Mouse (Mus musculus) Patski (cell line): ENCODE results near the gene Pum2. TPM values are rescaled to one million over a fixed set of nuclear protein-coding genes. Genes with fewer than 3 reads are reported as not detected.
"Not testable (repeated sequence)": the region's sequence is repeated elsewhere in the genome, so short reads cannot be mapped to it uniquely, and the experiment has no call there.

Source experiments
- ATAC-seq: fragments of 100-300 bp; one replicate; pipeline ENCODE4 v1.8.0; 2021
- CTCF ChIA-PET: fragments of 350-600 bp; sonication (Branson Sonifier 250); formaldehyde crosslinking; loops from one replicate; lab custom pipeline; 2022; ENCODE audit warnings: inconsistent platforms; lab: Charles Lee
- POLR2A ChIA-PET: fragments of 350-600 bp; sonication (Branson Sonifier 250); formaldehyde crosslinking; loops from one replicate; lab custom pipeline; 2022; ENCODE audit warnings: antibody characterized with exemption, inconsistent platforms; lab: Charles Lee
- DNase-seq: peaks from one replicate; pipeline ENCODE4 v3.0.0-alpha.2; 2011; ENCODE audit warnings: low read depth, low spot score
- H3K27me3 ChIP-seq: fragments of 371-371 bp; one replicate; pipeline ENCODE4 v1.5.1; 2021
- CTCF ChIP-seq: fragments of 100-300 bp; IDR thresholded peaks from one replicate; pipeline ENCODE4 v1.5.1; 2021
- in situ Hi-C: fragments of 300-500 bp; cut with MboI; formaldehyde crosslinking; loops from 3 replicates; pipeline ENCODE4 v1.11.1; 2018; ENCODE audit warnings: low pct_unique_long_range_greater_than_20kb, mixed read lengths
- polyA plus RNA-seq: library from polyadenylated mRNA; unstranded; gene quantifications from one replicate; pipeline ENCODE4 v1.2.3, GENCODE M21; 2021

Pum2 gene
- polyA plus RNA-seq: 107 TPM

GRCm38 (mm10) chr12:8673974-8674306, at the start of gene Pum2:
Pum2 (plus strand) TSS chr12:8674134.
- in situ Hi-C loops: no loop called here
- DNase-seq: no peak
- CTCF ChIA-PET: no interaction called here

GRCm38 (mm10) chr12:8629537-8629936, 44.4 kb upstream of the Pum2 start:
- H3K27me3 ChIP-seq: no peaks in the 10 kb centered on the region
- no peak for TF ChIP-seq CTCF
- ChIA-PET CTCF (no interaction called here), POLR2A (no interaction called here)
- in situ Hi-C loops: no loop called here
- DNase-seq (no peak), ATAC-seq (no peak)

More at GRCm38 (mm10) chr12:8673974-8674306, at the start of gene Pum2:
- H3K27me3 ChIP-seq: no peaks in the 10 kb centered on the region
- peak; percentile 98 for ATAC-seq
- POLR2A ChIA-PET: no interaction called here
- TF ChIP-seq CTCF: no peak

- no peak for ATAC-seq
- ChIA-PET POLR2A (no interaction called here), CTCF (no interaction called here)
- no peak for TF ChIP-seq CTCF
- in situ Hi-C loops: no loop called here
- H3K27me3 ChIP-seq: no peaks in the 10 kb centered on the region
- no peak for DNase-seq
Measured at GRCm38 (mm10) chr12:8631691-8632090, 42.2 kb upstream of the Pum2 start.

DNA sequence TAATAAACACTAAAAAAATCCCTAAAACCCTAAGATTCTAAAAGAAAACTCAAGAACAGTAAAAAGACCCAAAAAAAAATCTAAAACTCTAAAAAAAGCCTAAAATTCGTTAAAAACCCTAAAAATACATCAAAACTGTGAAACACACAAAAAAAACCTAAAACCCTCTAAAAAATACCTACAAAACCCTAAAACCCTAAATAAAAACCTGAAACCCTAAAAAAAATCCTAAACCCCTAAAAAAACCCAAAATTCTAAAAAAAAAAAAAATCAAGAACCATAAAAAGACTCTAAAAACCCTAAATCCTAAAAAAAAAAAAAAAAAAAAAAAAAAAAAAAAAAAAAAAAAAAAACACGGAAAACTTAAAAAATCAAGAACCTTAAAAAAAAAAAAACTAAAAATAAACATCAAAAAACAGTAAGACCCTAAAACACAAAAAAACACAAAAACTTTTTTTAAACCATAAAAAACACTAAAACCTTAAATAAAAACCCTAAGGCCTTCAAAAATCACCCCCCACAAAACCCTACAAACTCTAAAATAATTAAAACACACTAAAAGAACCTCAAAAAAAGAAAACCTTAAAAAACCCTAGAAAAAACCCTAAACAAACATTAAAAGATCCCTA, 41.1 kb upstream of the Pum2 start:
- CTCF ChIA-PET: no interaction called here
- POLR2A ChIA-PET: no interaction called here
- ATAC-seq (no peak), DNase-seq (no peak)
- H3K27me3 ChIP-seq: no peaks in the 10 kb centered on the region
- in situ Hi-C loops: no loop called here
- no peak for TF ChIP-seq CTCF

- CTCF ChIA-PET: no interaction called here
- in situ Hi-C loops: no loop called here
- TF ChIP-seq CTCF: no peak
- no peak for DNase-seq
- H3K27me3 ChIP-seq: no peaks in the 10 kb centered on the region
- ATAC-seq: no peak
- POLR2A ChIA-PET: interaction anchor here (0.6 kb wide), 1 partner anchor 160 kb away, joined by 3 read pairs; no protein-coding TSS in a partner anchor
Measured at GRCm38 (mm10) chr12:8634306-8634705, 39.6 kb upstream of the Pum2 start.

DNA sequence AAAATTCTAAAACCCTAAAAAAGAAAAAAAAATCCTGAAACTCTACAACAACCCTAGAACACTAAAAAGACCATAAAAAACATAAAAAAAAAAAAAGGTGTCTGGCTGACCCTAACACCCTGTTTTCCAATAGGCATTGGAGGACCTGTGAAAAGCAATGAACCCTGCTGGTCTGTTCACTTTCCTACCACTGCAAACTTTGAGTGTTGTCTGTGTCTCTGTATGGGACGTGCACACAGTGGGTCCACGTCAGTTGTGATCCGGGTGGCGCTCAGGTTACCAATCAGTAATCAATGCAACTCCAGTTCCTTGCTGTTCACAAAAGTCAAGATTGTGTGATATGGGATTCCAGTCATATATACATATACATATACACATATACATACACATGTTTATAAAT, 38.4 kb upstream of the Pum2 start:
- ChIA-PET CTCF (no interaction called here), POLR2A (no interaction called here)
- ATAC-seq (no peak), DNase-seq (no peak)
- TF ChIP-seq CTCF: no peak
- in situ Hi-C loops: no loop called here
- no peaks in the 10 kb centered on the region for H3K27me3 ChIP-seq

- POLR2A ChIA-PET: no interaction called here
- no peaks in the 10 kb centered on the region for H3K27me3 ChIP-seq
- no peak for TF ChIP-seq CTCF
- ATAC-seq (no peak), DNase-seq (no peak)
- in situ Hi-C loops: no loop called here
- CTCF ChIA-PET: no interaction called here
Measured at GRCm38 (mm10) chr12:8636945-8637344, 37.0 kb upstream of the Pum2 start.

DNA sequence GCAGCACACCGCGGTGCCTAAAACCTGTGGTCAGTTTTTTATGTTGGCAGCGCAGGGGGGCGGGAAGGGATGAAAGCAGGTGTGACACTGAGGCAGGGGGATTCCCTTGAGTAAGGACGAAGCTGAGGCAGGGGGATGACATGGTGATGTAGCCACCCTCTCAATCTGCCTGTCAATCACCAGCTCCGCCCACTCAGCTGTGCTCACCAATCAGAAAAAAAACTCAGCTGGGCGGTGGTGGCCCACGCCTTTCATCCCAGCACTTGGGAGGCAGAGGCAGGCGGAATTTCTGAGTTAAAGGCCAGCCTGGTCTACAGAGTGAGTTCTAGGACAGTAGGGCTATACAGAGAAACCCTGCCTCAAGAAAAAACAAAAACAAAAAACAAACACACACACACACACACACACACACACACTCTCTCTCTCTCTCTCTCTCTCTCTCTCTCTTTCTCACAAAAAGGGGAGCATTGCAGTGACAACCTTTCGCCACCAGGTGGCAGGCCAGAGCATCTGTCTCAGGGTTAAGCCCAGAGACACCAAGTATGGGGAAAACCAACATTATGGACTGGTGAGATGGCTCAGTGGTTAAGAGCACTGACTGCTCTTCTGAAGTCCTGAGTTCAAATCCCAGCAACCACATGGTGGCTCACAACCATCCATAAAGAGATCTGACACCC, 35.4 kb upstream of the Pum2 start:
- POLR2A ChIA-PET, in situ Hi-C loops, CTCF ChIA-PET, DNase-seq, H3K27me3 ChIP-seq, ATAC-seq: not testable (repeated sequence)
- peak; percentile 78 for TF ChIP-seq CTCF

GRCm38 (mm10) chr12:8640186-8640585, 33.7 kb upstream of the Pum2 start:
- DNase-seq, in situ Hi-C loops, ATAC-seq, H3K27me3 ChIP-seq, POLR2A ChIA-PET: not testable (repeated sequence)
- CTCF ChIA-PET: interaction anchor here (1.0 kb wide), 1 partner anchor 58 kb away, joined by 3 read pairs; no protein-coding TSS in a partner anchor

DNA sequence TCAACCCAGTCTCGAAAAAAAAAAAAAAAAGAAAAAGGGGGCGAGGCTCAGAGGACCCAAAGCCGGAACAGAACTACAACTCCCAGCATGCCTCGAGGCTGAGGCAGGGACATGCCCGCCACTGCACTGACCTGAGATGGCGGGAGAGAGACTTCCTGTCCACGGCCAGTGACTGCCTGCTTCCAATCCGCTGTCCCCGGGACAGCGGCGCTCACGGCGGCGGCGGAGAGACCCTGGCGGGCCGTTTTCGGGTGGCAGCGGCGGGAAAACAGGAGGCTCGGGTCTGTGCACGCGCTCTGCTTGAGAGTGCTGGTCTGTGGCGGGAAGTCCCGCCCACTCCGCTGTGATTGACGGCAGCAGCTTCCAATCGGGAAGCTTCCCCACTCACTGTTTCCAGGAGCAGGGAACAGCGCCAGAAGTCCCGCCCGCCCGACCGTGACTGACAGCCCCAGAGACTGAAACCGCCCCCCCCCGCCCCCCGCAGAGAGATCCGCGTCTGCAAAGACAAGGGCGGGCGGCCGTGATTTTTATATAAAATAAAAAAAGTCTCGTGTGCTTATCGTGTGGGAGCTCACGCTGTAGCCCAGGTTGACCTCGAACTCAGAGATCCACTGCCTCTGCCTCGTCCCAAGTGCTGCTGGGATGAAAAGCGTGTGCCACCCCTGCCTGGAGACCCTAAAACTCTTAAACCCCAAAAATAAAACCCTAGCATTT, 33.1 kb upstream of the Pum2 start:
- ChIA-PET POLR2A (no interaction called here), CTCF (interaction anchor here (1.0 kb wide), 1 partner anchor 58 kb away, joined by 3 read pairs; no protein-coding TSS in a partner anchor)
- DNase-seq (peak; percentile 75), ATAC-seq (peak; percentile 96)
- TF ChIP-seq CTCF: no peak
- no peaks in the 10 kb centered on the region for H3K27me3 ChIP-seq
- in situ Hi-C loops: no loop called here

DNA sequence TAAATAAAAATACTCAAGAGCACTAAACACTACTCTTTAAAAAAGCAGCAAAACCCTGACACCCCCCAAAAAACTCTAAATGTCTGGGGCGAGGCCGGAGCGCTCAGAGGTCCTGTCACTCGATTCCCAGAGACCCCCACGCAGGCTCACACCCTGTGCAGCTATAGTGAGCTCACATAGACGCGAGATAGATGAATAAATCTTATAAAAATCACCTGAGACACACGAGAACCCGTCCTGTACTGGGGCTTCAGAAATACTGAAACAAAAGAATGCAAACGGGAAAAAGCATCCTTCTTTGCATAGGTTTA, 32.6 kb upstream of the Pum2 start:
- no peaks in the 10 kb centered on the region for H3K27me3 ChIP-seq
- TF ChIP-seq CTCF: no peak
- CTCF ChIA-PET: no interaction called here
- POLR2A ChIA-PET: no interaction called here
- DNase-seq: no peak
- ATAC-seq: no peak
- in situ Hi-C loops: no loop called here

DNA sequence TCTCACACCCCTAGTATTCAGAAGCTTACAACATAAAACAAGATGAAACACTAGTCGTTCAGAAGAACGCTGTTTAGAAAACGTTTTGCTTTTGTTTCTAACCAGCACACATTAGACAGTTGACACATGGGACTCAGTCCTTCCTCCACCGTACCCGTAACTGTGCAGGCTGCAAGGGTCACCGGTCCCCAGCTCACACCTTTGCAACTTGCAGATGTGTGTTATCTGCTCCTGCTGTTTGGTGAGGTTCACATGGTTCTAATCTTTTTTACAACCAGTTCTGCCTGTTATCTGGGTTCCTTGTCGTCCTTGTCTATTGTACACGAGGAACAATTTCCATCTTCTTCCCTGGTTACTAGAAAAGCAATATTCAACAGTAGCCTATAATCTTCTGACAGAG, 25.7 kb upstream of the Pum2 start:
- POLR2A ChIA-PET, ATAC-seq, in situ Hi-C loops, DNase-seq, H3K27me3 ChIP-seq: not testable (repeated sequence)
- CTCF ChIA-PET: interaction anchor here (1.0 kb wide), 1 partner anchor 13 kb away, joined by 3 read pairs; no protein-coding TSS in a partner anchor

- ATAC-seq: not testable (repeated sequence)
Measured at GRCm38 (mm10) chr12:8650027-8650426, 23.9 kb upstream of the Pum2 start.

More at GRCm38 (mm10) chr12:8650027-8650426, 23.9 kb upstream of the Pum2 start:
- DNase-seq, CTCF ChIA-PET, H3K27me3 ChIP-seq, in situ Hi-C loops, POLR2A ChIA-PET: not testable (repeated sequence)
